Mouse (Mus musculus): Measurements from ENCODE around the gene Grk5.

DNA sequence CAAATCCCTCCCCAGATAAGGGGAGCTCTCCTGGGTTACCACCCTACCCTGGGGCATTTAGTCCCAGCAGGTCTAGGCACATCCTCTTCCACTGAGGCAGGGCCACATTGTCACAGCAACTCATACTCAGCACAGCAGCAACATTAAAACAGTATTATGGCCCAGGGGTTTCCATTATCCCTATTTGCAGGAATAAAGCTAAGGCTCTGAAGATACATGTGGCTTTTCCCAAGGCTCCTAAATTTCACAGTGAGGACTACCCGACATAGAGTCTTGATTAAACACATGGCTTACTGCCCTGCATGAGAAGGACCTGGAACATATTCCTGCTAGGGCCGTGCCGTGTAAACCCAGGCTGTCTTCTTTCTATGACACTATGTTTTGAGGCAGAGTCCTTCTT, 199.5 kb downstream of the Grk5 start:
- TF ChIP-seq CTCF (IDR thresholded peaks at IDR 0.05; ENCODE audit: extremely low read depth, insufficient read length, insufficient replicate concordance, low read depth, low read length) (no peak), POLR2A (IDR thresholded peaks at IDR 0.05; ENCODE audit: low read depth, low read length) (no peak)

Measured in small intestine, adult 2 months (tissue).